Mouse (Mus musculus) liver, embryonic 18 days (tissue): ENCODE results near the gene Cideb. TPM values are rescaled to one million over a fixed set of nuclear protein-coding genes. Genes with fewer than 3 reads are reported as not detected.

Experiments used
- polyA plus RNA-seq: library from polyadenylated mRNA; depleted of rRNA; stranded (reverse); fragments of >200 nt; gene quantifications from 2 replicates; pipeline ENCODE4 v1.2.3, GENCODE M21; 2012; rRNA removed

Gene Cideb
- polyA plus RNA-seq = 155 and 165 TPM in 2 replicates

DNA sequence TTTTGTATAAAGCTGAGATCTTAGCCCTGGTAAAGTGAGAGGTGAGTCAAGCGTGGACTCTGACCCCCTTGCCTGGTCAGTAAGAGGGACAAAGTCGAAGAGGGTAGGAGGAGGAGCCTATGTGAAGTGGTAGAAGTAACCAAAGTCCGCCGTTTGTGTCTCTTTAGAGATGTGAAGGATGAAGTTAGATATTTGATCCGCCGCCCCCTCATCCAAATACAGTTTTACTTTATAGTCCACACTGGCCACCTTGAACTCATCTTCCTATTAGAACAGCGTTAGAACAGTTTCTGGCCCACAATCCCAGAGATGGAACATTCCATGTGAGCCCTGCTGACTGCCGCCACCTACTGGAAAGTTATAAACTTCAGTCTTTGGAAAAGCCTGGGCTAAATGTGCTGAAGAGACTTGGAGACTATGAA is at the start of gene Cideb:
TSS of gene Cideb (minus strand) at position 96 of the 422 bp plus-strand sequence.

DNA sequence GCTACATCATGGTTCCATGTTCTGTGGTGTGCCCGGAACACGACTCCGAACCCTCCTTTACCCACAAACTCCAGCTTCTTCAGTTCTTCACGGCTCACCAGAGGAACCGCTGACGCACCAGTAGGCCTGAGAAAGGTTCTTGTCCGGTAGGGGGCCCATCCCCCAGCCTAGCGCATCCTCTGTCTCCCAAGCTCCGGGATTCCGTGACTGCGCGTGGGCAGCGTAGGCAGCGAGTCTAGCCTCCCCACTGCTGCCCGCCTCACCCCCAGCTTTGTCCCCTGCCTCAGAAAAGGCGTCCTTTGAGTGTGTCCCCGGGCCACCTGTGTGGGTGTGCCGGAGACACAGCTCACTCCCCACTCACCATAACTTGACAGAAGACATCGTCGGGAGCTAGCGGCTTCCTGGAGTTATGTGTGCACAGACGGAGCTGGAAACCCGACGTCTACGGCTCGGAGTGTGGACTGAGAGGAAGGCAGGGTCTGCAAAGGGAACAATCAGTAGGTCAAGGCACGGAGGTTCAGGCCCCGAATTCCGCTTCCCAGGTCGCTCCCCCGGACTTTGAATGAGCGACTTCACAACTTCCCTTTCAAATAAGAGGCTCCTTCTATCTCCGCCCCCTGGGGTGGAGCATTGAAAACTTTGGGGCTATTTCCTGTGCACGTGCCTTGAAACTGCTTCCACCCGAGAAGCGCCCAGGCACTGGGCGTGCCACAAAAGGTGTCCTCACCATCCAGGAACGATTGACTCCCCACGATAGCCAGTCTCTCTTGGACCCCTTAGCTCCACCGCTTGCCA is 30.2 kb upstream of the Cideb start, which contains the start of gene Ripk3:
TSS of gene Ripk3 (minus strand) at position 610 of the 795 bp plus-strand sequence.

DNA sequence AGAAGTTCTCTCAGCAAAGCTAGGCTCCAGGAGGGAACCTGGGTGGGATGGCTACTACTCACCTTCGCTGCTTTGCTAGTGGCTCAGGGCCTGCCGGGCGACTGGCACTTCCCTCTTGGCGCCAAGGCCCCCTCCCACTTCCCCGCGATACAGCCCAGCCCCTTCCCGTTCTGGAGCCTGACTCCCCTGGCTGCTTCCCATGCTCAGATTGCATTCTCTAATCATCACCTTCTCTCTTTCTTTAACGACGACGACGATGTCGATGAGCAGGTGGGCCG is 25.6 kb upstream of the Cideb start, which contains the start of gene Adcy4:
TSS of gene Adcy4 (minus strand) at position 138 of the 278 bp plus-strand sequence.

DNA sequence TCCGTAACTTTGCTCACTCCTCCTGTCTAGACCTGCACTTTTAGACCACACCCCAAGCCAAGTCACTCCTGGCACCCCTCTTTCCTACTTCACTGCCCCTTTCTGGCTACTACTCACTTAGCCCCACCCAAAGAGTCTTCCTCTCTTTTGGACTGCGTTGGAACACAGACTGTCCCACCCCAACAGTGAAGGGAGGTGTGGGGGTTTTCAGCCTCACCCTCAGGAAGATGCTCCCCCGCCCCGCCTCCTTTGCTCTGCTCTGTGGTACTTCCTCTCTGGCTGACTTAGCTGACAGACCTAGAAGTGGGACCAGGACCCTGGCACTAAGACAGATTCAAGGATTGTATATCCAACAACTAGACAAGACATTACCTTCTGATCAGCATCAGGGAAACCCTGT is 7.4 kb upstream of the Cideb start, which contains the start of gene Ltb4r1:
TSS of gene Ltb4r1 (plus strand) at position 267 of the 400 bp plus-strand sequence.

DNA sequence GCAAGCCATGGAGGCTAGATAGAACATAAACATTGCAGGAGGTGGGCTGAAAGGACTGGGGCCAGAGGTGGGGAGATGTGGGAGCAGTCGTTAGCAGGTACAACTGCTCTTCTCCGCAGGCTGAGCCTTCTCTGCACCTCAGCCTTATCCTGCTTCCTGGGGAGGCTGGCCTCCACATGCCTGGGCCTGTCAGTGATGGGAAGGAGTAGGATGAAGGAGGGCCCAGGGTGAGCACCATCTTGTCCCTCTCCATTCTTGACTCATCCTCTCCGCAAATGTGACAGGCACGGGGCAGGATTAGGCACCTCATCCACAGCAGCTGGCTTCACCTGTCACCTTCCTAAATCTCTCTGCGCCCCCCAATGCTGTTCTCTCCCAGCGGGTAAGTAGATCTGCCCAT is 2.9 kb upstream of the Cideb start, which contains the start of gene Ltb4r2:
TSS of gene Ltb4r2 (plus strand) at position 266 of the 400 bp plus-strand sequence.

DNA sequence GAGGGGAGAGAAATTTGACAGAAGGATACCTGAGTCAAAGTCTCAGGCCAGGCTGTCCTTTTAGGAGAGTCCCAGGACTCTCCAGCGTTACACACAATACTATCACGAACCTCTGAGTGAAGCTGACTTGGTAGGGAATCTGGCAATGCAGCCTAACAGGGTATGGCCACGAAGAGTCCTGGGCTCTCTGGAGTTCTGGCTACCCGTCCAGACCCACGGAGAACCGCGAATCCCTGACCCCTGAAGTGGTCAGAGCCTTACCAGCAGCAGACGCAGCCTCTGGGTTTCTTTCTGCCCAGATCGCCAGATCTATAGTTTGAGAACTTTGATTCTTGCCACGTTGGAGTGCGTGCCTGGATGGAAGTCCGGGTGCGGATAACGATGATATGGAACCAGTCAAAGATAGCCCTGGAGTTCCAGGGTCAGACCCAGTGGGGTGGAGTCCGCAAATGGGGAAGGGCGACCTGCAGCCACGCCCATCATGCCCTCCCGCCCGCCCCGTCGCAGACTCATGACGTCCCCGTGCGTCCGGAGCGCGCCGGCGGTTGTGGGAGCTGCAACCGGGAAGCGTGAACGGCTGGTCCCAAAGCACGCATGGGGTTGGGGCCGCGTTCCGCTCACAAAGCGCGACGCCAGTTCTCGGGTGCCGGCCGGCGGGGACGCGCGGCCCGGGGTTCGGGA is 12.9 kb downstream of the Cideb start, which contains the start of the genes Dhrs1 and Nop9:
TSS of gene Dhrs1 (minus strand) at position 511 of the 681 bp plus-strand sequence.
TSS of gene Nop9 (plus strand) at position 514 of the 681 bp plus-strand sequence.

DNA sequence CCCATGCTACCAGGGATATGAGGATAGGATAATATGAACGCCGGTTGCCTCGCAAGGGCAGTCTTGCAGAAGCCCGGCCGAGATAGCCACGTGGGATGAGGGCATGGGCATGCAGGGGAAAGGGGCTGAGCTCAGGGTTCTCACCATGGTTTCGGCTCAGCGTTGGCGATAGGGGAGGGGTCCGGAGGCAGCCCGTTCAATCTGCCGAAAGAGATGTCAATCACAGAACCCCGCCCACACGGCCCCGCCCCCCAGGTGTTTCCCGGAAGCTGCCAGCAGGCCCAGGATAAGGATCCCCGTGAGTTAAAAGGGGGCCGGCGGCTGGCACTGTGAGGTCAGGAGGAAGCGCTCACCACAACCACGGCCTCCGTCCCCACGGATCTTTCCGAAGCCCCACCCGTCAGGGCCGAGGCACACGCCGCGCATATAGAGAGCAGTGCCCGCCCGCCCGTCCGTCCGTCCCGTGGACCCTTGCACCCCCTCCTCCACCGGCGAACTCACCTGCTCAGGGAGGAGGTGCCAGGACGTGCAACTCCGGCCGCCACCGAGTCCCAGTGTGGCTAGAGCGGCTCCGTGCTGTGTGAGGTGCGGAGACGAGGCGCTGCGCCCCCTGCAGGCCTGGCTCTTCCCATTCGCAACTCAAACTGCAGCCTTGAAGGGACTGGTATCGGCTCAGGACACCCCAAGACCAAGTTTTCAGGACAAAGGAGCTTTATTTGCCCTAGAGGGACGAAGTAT is 36.4 kb downstream of the Cideb start, which contains the start of gene Rabggta:
TSS of gene Rabggta (minus strand) at position 564 of the 738 bp plus-strand sequence.

DNA sequence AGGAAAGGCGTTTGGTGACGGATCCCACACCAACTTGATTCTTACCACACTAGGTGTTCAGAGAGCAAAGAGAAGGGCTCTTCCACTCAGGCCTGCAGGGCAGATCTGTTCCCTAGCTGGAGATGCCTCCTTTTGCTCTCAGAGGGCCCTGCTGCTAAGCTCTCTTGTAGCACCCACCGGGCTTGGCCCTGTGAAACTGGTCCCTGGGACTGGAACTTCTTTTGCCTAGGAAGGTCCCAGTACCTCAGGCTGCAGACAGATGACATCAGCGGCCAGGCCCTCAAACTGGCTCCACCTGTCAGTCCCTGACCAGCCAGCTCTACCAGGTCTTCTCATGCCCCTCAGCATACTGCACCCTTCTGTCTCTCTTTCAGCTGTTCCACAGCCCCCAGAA is 44.5 kb downstream of the Cideb start, which contains the start of gene Tgm1:
TSS of gene Tgm1 (minus strand) at position 198 of the 394 bp plus-strand sequence.

Other genes starting within 250 kb of the Cideb start
- under 0.01 and 0.03 TPM in 2 replicates for gene Cpne6, start 248.0 kb downstream of the Cideb start, polyA plus RNA-seq
- 0.02 TPM in 1 of 2 replicates, not detected in the other for gene Nrl, start 233.5 kb downstream of the Cideb start, polyA plus RNA-seq
- 21.6 and 22.6 TPM in 2 replicates for gene Pck2, start 218.2 kb downstream of the Cideb start, polyA plus RNA-seq
- gene Dcaf11, start 198.5 kb downstream of the Cideb start, polyA plus RNA-seq = 45.8 and 49.5 TPM in 2 replicates
- gene A730061H03Rik, start 198.1 kb downstream of the Cideb start, polyA plus RNA-seq = 0.93 and 1.3 TPM in 2 replicates
- gene Fitm1, start 182.8 kb downstream of the Cideb start, polyA plus RNA-seq = 0.30 and 1.00 TPM in 2 replicates
- gene Psme1, start 180.3 kb downstream of the Cideb start, polyA plus RNA-seq = 89.0 and 93.6 TPM in 2 replicates
- 14.9 and 16.0 TPM in 2 replicates for gene Emc9, start 173.2 kb downstream of the Cideb start, polyA plus RNA-seq
- gene Psme2, start 167.3 kb downstream of the Cideb start, polyA plus RNA-seq = 87.0 and 89.9 TPM in 2 replicates
- gene Rnf31, start 166.8 kb downstream of the Cideb start, polyA plus RNA-seq = 7.7 and 9.1 TPM in 2 replicates
- gene Irf9, start 154.9 kb downstream of the Cideb start, polyA plus RNA-seq = 38.3 and 44.8 TPM in 2 replicates
- 2.3 and 4.0 TPM in 2 replicates for gene Rec8, start 140.4 kb downstream of the Cideb start, polyA plus RNA-seq
- 21.5 and 30.6 TPM in 2 replicates for gene Ipo4, start 122.5 kb downstream of the Cideb start, polyA plus RNA-seq
- 1.5 TPM in 2 replicates for gene Gm49378, start 120.6 kb downstream of the Cideb start, polyA plus RNA-seq
- 27.6 and 31.3 TPM in 2 replicates for gene Tm9sf1, start 114.7 kb downstream of the Cideb start, polyA plus RNA-seq
- gene Tssk4, start 108.3 kb downstream of the Cideb start, polyA plus RNA-seq = 0.37 and 0.43 TPM in 2 replicates
- 12.1 and 12.3 TPM in 2 replicates for gene Mdp1, start 98.0 kb downstream of the Cideb start, polyA plus RNA-seq
- 13.9 and 15.5 TPM in 2 replicates for gene Gmpr2, start 86.5 kb downstream of the Cideb start, polyA plus RNA-seq
- gene Nedd8, start 86.3 kb downstream of the Cideb start, polyA plus RNA-seq = 132 and 150 TPM in 2 replicates
- gene Tinf2, start 76.6 kb downstream of the Cideb start, polyA plus RNA-seq = 10.4 and 12.1 TPM in 2 replicates
- 9.0 and 11.1 TPM in 2 replicates for gene Tgm1, start 44.5 kb downstream of the Cideb start, polyA plus RNA-seq
- 22.7 and 23.3 TPM in 2 replicates for gene Rabggta, start 36.2 kb downstream of the Cideb start, polyA plus RNA-seq
- 48.3 and 54.5 TPM in 2 replicates for gene Dhrs1, start 12.8 kb downstream of the Cideb start, polyA plus RNA-seq
- gene Nop9, start 12.8 kb downstream of the Cideb start, polyA plus RNA-seq = 10.4 and 10.6 TPM in 2 replicates
- 0.85 and 1.1 TPM in 2 replicates for gene Ltb4r2, start 3.0 kb upstream of the Cideb start, polyA plus RNA-seq
- gene Ltb4r1, start 7.5 kb upstream of the Cideb start, polyA plus RNA-seq = 10.9 and 15.1 TPM in 2 replicates
- 1.8 and 2.3 TPM in 2 replicates for gene Adcy4, start 25.6 kb upstream of the Cideb start, polyA plus RNA-seq
- 8.7 and 9.9 TPM in 2 replicates for gene Ripk3, start 30.4 kb upstream of the Cideb start, polyA plus RNA-seq
- gene Nfatc4, start 64.7 kb upstream of the Cideb start, polyA plus RNA-seq = 0.96 and 1.2 TPM in 2 replicates
- gene Nynrin, start 95.6 kb upstream of the Cideb start, polyA plus RNA-seq = 1.2 and 1.3 TPM in 2 replicates
- 0.25 and 0.39 TPM in 2 replicates for gene Cbln3, start 125.9 kb upstream of the Cideb start, polyA plus RNA-seq
- gene Khnyn, start 126.5 kb upstream of the Cideb start, polyA plus RNA-seq = 12.7 and 14.5 TPM in 2 replicates
- 14.9 and 16.8 TPM in 2 replicates for gene Sdr39u1, start 141.8 kb upstream of the Cideb start, polyA plus RNA-seq
- 0.65 and 0.70 TPM in 2 replicates for gene Cma1, start 186.2 kb upstream of the Cideb start, polyA plus RNA-seq
- not detected in 2 replicates for gene Cma2, start 192.5 kb upstream of the Cideb start, polyA plus RNA-seq